Mouse (Mus musculus): ENCODE measurements at regions not wholly inside any gene's neighbourhood (a gene's known extent, or its start where the extent isn't known, plus 50 kb on each side); places are given as distances from the start of the nearest gene placed in this dataset.

DNA sequence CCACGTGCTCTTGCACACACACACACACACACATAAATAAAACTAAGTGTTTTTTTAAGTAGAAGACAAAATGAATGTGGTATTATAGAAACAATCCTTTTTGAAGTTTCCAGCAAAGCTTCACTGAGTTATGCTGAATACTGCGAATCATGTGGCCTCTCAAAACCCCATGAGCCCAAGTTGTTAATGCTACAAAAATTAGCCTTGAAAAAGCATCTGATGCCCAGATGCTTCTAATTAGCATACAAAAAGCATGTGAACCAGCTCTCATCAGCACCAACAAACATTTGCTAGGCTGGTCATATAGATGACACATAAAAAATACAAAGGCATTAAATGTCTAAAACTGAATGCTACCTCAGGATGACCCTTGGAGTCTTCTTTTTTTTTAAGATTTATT, 181.2 kb upstream of the Tsc22d2 start:
- no peaks in the 10 kb centered on the region for H3K9me3 ChIP-seq (replicated peaks; ENCODE audit: control insufficient read depth, low read length)
- ATAC-seq (replicated peaks; ENCODE audit: insufficient number of reproducible peaks, low FRiP score, low TSS enrichment, low read depth), result no peak
- no peak for DNase-seq (ENCODE audit: low spot score)
- H3K36me3 ChIP-seq (replicated peaks; ENCODE audit: control insufficient read depth, insufficient read depth, low read depth, low read length), result no peaks in the 10 kb centered on the region
- H3K27me3 ChIP-seq (ENCODE audit: control insufficient read depth, insufficient read depth, low read length), result no peaks in the 10 kb centered on the region
- H3K4me2 ChIP-seq (ENCODE audit: low read depth, low read length), result no peak overlapping the region
- no peak overlapping the region for H3K9ac ChIP-seq (replicated peaks; ENCODE audit: low read length)
- WGBS, result 68% methylated on average over 2 of the region's 2 CpGs
- no peak overlapping the region for H3K4me3 ChIP-seq (ENCODE audit: low read depth, low read length)
- H3K27ac ChIP-seq (replicated peaks; ENCODE audit: low read depth, low read length), result no peak overlapping the region
- no peaks in the 10 kb centered on the region for H3K4me1 ChIP-seq (ENCODE audit: control insufficient read depth, insufficient read depth, low read length)

DNA sequence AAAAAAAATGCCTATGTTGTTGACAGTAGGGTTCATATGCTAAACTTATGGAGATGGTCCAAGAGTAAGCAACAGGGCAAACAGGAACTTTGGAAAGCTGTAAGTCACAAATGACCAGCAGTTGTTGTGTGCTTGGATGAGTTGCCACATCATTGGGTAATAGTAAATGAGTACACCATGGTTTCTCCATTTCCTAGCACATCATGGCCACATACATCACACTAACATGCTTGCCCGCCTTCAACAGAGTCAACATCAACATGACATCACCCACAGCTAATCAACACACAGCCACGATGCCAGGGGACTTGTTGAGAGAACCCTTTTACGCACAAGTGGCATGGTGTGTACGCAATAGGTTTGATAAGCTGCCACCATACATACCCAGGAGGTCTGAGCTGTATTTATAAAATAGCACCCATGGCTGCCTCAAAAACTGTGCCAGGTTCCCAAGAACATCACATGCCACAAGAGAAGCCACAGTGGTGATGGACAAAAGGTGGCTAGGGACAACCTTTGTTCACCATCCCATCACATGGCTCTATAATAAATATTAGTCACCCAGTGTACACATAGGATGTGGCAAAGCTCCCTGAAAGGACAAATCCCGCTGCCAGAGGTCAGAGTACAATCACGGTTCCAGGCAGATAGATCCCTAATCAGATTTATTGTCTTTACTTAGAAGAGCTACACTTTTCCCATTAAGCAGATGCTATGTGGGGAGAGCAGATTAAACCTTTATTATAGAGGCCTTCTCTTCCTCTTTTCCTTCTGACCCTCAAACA, 179.5 kb upstream of the Tsc22d2 start:
- no peaks in the 10 kb centered on the region for H3K9me3 ChIP-seq (replicated peaks; ENCODE audit: control insufficient read depth, low read length)
- no peak overlapping the region for H3K27ac ChIP-seq (replicated peaks; ENCODE audit: low read depth, low read length)
- 84% methylated on average over 6 of the region's 6 CpGs for WGBS
- H3K9ac ChIP-seq (replicated peaks; ENCODE audit: low read length), result no peak overlapping the region
- DNase-seq (ENCODE audit: low spot score), result no peak
- no peaks in the 10 kb centered on the region for H3K27me3 ChIP-seq (ENCODE audit: control insufficient read depth, insufficient read depth, low read length)
- no peaks in the 10 kb centered on the region for H3K4me1 ChIP-seq (ENCODE audit: control insufficient read depth, insufficient read depth, low read length)
- no peak overlapping the region for H3K4me3 ChIP-seq (ENCODE audit: low read depth, low read length)
- ATAC-seq (replicated peaks; ENCODE audit: insufficient number of reproducible peaks, low FRiP score, low TSS enrichment, low read depth), result no peak
- H3K4me2 ChIP-seq (ENCODE audit: low read depth, low read length), result no peak overlapping the region
- no peaks in the 10 kb centered on the region for H3K36me3 ChIP-seq (replicated peaks; ENCODE audit: control insufficient read depth, insufficient read depth, low read depth, low read length)

DNA sequence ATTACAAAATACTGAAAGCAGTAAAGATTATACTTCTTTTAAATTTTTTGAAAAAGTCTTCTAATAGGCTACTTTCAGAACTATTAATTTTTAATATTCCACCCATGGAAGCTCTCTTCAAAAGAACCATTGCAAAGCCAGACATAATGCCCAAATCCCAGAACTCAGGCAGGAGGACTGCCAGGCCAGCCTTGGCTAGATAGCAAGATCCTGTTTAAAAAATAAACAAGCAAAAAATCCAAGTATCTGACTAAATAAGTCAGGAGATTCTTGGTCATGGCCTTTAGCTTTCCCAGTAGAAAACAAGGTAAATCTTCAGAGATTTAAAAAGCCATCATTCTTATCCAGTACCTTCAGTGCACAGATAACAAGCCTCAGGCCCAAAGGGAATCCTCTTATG, 176.4 kb upstream of the Tsc22d2 start:
- Histone ChIP-seq H3K4me3 (ENCODE audit: low read depth, low read length) (no peak overlapping the region), H3K4me1 (ENCODE audit: control insufficient read depth, insufficient read depth, low read length) (no peaks in the 10 kb centered on the region), H3K27me3 (ENCODE audit: control insufficient read depth, insufficient read depth, low read length) (no peaks in the 10 kb centered on the region), H3K36me3 (replicated peaks; ENCODE audit: control insufficient read depth, insufficient read depth, low read depth, low read length) (no peaks in the 10 kb centered on the region), H3K9ac (replicated peaks; ENCODE audit: low read length) (no peak overlapping the region), H3K27ac (replicated peaks; ENCODE audit: low read depth, low read length) (no peak overlapping the region), H3K4me2 (ENCODE audit: low read depth, low read length) (no peak overlapping the region), H3K9me3 (replicated peaks; ENCODE audit: control insufficient read depth, low read length) (no peaks in the 10 kb centered on the region)
- DNase-seq (ENCODE audit: low spot score), result no peak
- no peak for ATAC-seq (replicated peaks; ENCODE audit: insufficient number of reproducible peaks, low FRiP score, low TSS enrichment, low read depth)

DNA sequence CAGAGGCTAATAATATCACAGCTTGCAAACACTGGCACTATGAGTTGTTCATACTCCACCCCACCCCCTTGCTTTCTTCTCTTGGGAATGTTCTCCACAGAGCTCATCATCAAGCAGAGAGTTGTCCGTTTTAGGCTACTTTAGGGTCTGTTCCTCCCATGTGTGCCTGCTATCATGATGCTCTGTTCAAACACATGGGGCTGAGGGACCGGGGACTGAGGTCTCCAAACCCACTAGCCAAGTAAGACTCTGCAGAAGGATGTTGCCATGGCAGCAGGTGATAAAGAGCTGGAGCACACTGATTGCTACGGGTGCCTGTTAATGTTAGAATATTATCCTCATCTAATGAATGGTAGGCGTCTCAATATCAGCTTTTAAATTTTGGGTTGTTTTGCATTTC, 173.7 kb upstream of the Tsc22d2 start:
- no peaks in the 10 kb centered on the region for H3K27me3 ChIP-seq (ENCODE audit: control insufficient read depth, insufficient read depth, low read length)
- H3K4me2 ChIP-seq (ENCODE audit: low read depth, low read length), result no peak overlapping the region
- no peak overlapping the region for H3K9ac ChIP-seq (replicated peaks; ENCODE audit: low read length)
- H3K4me3 ChIP-seq (ENCODE audit: low read depth, low read length), result no peak overlapping the region
- WGBS, result 73% methylated on average over 4 of the region's 4 CpGs
- no peaks in the 10 kb centered on the region for H3K36me3 ChIP-seq (replicated peaks; ENCODE audit: control insufficient read depth, insufficient read depth, low read depth, low read length)
- ATAC-seq (replicated peaks; ENCODE audit: insufficient number of reproducible peaks, low FRiP score, low TSS enrichment, low read depth) (no peak), DNase-seq (ENCODE audit: low spot score) (no peak)
- no peaks in the 10 kb centered on the region for H3K4me1 ChIP-seq (ENCODE audit: control insufficient read depth, insufficient read depth, low read length)
- H3K9me3 ChIP-seq (replicated peaks; ENCODE audit: control insufficient read depth, low read length), result no peaks in the 10 kb centered on the region
- H3K27ac ChIP-seq (replicated peaks; ENCODE audit: low read depth, low read length), result no peak overlapping the region

DNA sequence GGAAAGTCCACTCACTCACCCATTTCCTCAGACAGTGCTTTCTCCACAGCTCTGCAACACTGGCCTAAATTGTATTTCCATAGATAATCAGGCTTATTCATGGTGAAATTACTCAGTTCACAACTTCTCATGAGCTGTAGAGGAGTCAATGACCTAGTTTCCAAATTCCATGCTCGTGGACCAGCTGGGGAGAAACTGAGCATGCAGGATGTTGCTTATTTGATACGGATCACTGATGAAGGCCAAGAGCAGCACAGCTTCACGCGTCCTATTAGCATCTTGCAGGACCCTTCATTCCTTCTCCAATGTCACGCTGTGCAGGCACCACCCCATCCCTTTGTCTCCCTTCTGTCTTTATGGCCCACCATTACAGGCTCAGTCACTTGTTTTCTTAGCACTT, 169.2 kb upstream of the Tsc22d2 start:
- H3K4me2 ChIP-seq (ENCODE audit: low read depth, low read length), result no peak overlapping the region
- no peaks in the 10 kb centered on the region for H3K27me3 ChIP-seq (ENCODE audit: control insufficient read depth, insufficient read depth, low read length)
- H3K9ac ChIP-seq (replicated peaks; ENCODE audit: low read length), result no peak overlapping the region
- no peak overlapping the region for H3K4me3 ChIP-seq (ENCODE audit: low read depth, low read length)
- H3K36me3 ChIP-seq (replicated peaks; ENCODE audit: control insufficient read depth, insufficient read depth, low read depth, low read length), result no peaks in the 10 kb centered on the region
- H3K9me3 ChIP-seq (replicated peaks; ENCODE audit: control insufficient read depth, low read length), result no peaks in the 10 kb centered on the region
- H3K27ac ChIP-seq (replicated peaks; ENCODE audit: low read depth, low read length), result no peak overlapping the region
- ATAC-seq (replicated peaks; ENCODE audit: insufficient number of reproducible peaks, low FRiP score, low TSS enrichment, low read depth) (no peak), DNase-seq (ENCODE audit: low spot score) (no peak)
- H3K4me1 ChIP-seq (ENCODE audit: control insufficient read depth, insufficient read depth, low read length), result no peaks in the 10 kb centered on the region
- WGBS, result 31% methylated on average over 5 of the region's 5 CpGs

DNA sequence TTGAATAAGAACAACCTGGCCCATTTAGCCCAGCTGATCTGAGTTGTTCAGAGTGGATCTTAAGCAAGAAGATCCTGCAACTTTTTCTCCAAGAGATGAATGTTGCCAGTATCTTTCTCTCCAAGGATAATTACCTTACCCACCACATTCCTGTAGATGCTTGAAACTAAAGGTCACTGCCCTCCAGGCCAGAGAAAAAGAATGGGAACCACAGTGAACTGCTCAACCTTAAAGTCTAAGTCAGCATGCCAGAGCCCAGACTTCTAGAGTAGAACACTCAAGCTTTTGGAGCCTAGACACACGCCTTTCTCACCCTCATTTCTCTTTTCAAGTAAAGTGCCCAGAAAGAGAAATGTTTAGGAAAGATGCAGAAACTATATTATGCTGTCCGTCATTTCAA, 166.5 kb upstream of the Tsc22d2 start:
- H3K27ac ChIP-seq (replicated peaks; ENCODE audit: low read depth, low read length), result no peak overlapping the region
- H3K36me3 ChIP-seq (replicated peaks; ENCODE audit: control insufficient read depth, insufficient read depth, low read depth, low read length), result no peaks in the 10 kb centered on the region
- 73% methylated on average over 2 of the region's 2 CpGs for WGBS
- no peaks in the 10 kb centered on the region for H3K4me1 ChIP-seq (ENCODE audit: control insufficient read depth, insufficient read depth, low read length)
- no peaks in the 10 kb centered on the region for H3K9me3 ChIP-seq (replicated peaks; ENCODE audit: control insufficient read depth, low read length)
- no peak overlapping the region for H3K4me2 ChIP-seq (ENCODE audit: low read depth, low read length)
- no peaks in the 10 kb centered on the region for H3K27me3 ChIP-seq (ENCODE audit: control insufficient read depth, insufficient read depth, low read length)
- no peak overlapping the region for H3K4me3 ChIP-seq (ENCODE audit: low read depth, low read length)
- no peak overlapping the region for H3K9ac ChIP-seq (replicated peaks; ENCODE audit: low read length)
- no peak for DNase-seq (ENCODE audit: low spot score)
- ATAC-seq (replicated peaks; ENCODE audit: insufficient number of reproducible peaks, low FRiP score, low TSS enrichment, low read depth), result no peak

DNA sequence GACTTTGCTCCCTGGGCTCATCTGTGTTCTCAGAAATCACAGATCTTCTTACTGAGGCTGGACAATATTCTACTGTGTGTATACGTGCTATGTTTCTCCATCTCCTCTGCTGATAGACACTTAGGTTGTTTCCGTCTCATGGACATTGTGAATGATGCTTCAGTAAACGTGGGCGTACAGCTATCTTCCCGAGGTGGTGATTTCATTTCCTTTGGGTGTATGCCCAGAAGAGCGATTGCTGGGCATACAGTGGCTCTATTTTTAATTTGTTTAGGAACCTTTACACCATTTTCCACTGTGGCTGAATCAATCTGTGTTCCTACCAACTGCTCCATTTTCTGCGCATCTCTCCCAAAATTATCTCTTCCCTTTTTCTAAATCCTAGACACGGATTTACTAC, 160.6 kb upstream of the Tsc22d2 start:
- DNase-seq (ENCODE audit: low spot score) (no peak), ATAC-seq (replicated peaks; ENCODE audit: insufficient number of reproducible peaks, low FRiP score, low TSS enrichment, low read depth) (no peak)
- no peak overlapping the region for H3K4me2 ChIP-seq (ENCODE audit: low read depth, low read length)
- WGBS, result 80% methylated on average over 8 of the region's 8 CpGs
- no peaks in the 10 kb centered on the region for H3K36me3 ChIP-seq (replicated peaks; ENCODE audit: control insufficient read depth, insufficient read depth, low read depth, low read length)
- H3K4me3 ChIP-seq (ENCODE audit: low read depth, low read length), result no peak overlapping the region
- no peaks in the 10 kb centered on the region for H3K4me1 ChIP-seq (ENCODE audit: control insufficient read depth, insufficient read depth, low read length)
- no peaks in the 10 kb centered on the region for H3K9me3 ChIP-seq (replicated peaks; ENCODE audit: control insufficient read depth, low read length)
- H3K27ac ChIP-seq (replicated peaks; ENCODE audit: low read depth, low read length), result no peak overlapping the region
- no peak overlapping the region for H3K9ac ChIP-seq (replicated peaks; ENCODE audit: low read length)
- H3K27me3 ChIP-seq (ENCODE audit: control insufficient read depth, insufficient read depth, low read length), result no peaks in the 10 kb centered on the region

DNA sequence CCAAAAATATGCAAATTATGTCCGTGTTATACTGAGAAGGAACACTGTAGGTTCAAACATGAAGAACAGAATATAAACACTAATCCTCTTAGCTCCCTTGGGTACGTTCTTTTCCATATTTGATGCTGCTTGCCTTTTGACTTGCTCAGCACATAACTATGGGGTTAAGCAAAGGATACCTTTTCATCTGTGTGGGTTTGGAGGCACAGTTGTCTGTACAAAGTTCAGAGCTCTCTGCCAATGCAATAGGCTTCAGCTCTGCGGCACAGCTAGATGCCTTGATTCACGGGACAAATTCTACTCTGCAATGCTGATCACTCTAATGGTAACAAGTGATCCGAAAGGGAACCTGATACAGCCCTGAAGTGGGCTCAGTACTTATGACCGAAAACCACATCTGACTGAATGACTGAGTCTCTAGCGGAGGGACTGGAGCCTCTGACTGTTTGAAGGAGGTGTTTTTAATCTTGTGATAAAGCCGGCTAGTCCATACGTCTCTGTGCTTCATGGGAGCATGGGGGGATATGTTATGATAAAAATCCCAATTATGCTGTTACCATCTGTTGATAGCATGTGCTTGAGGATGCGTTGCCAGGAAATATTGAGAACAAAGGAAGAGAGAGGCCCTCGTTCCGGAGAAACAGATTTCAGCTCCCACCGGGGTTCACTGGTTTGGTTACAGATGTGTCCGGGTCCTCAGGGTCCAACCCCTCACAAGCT, 146.7 kb upstream of the Tsc22d2 start:
- WGBS, result 81% methylated on average over 14 of the region's 14 CpGs
- Histone ChIP-seq H3K4me2 (ENCODE audit: low read depth, low read length) (no peak overlapping the region), H3K36me3 (replicated peaks; ENCODE audit: control insufficient read depth, insufficient read depth, low read depth, low read length) (no peaks in the 10 kb centered on the region), H3K9me3 (replicated peaks; ENCODE audit: control insufficient read depth, low read length) (no peaks in the 10 kb centered on the region), H3K27me3 (ENCODE audit: control insufficient read depth, insufficient read depth, low read length) (no peaks in the 10 kb centered on the region), H3K4me1 (ENCODE audit: control insufficient read depth, insufficient read depth, low read length) (no peaks in the 10 kb centered on the region), H3K27ac (replicated peaks; ENCODE audit: low read depth, low read length) (no peak overlapping the region), H3K9ac (replicated peaks; ENCODE audit: low read length) (no peak overlapping the region), H3K4me3 (ENCODE audit: low read depth, low read length) (no peak overlapping the region)
- DNase-seq (ENCODE audit: low spot score) (no peak), ATAC-seq (replicated peaks; ENCODE audit: insufficient number of reproducible peaks, low FRiP score, low TSS enrichment, low read depth) (no peak)

Measured in embryonic facial prominence, embryonic 11.5 days (tissue).